Mouse (Mus musculus) G1E (cell line): ENCODE measurements at regions not wholly inside any gene's neighbourhood (a gene's known extent, or its start where the extent isn't known, plus 50 kb on each side); places are given as distances from the start of the nearest gene placed in this dataset.

ENCODE experiments used
- ATAC-seq: 2 replicates; pipeline ENCODE4 v1.8.0; 2016; ENCODE audit warnings: mild to moderate bottlenecking; ENCODE audit not compliant: insufficient number of reproducible peaks, poor library complexity, low FRiP score, severe bottlenecking; ENCODE audit errors: extremely low read depth
- DNase-seq: peaks from one replicate; pipeline ENCODE4 v3.0.0; 2012; ENCODE audit warnings: low spot score
- H3K27me3 ChIP-seq: 2 replicates; pipeline ENCODE4 v1.6.1; 2012; ENCODE audit warnings: mild to moderate bottlenecking, low read length, inconsistent platforms; ENCODE audit not compliant: insufficient read depth
- H3K36me3 ChIP-seq: replicated peaks from 2 replicates; pipeline ENCODE3; 2012; ENCODE audit warnings: mild to moderate bottlenecking, inconsistent platforms
- H3K4me1 ChIP-seq: 2 replicates; pipeline ENCODE4 v1.6.1; 2012; ENCODE audit warnings: low read depth, low read length, inconsistent platforms, mixed read lengths; ENCODE audit not compliant: insufficient read depth
- H3K4me3 ChIP-seq: 2 replicates; pipeline ENCODE4 v1.5.1; 2012; ENCODE audit warnings: low read depth, mild to moderate bottlenecking, inconsistent platforms, low read length, moderate library complexity, mixed read lengths
- H3K9me3 ChIP-seq: replicated peaks from 2 replicates; pipeline ENCODE4 v1.6.1; 2012; ENCODE audit warnings: inconsistent platforms
- CTCF ChIP-seq: IDR thresholded peaks from 2 replicates; pipeline ENCODE4 v1.5.1; 2012; ENCODE audit warnings: low read depth, low read length, inconsistent platforms, mixed read lengths
- GATA1 ChIP-seq: IDR thresholded peaks from 2 replicates; pipeline ENCODE4 v1.6.1; 2012; ENCODE audit warnings: borderline replicate concordance, low read length, inconsistent platforms, mixed read lengths
- GATA2 ChIP-seq: IDR thresholded peaks from 2 replicates; pipeline ENCODE4 v1.6.1; 2012; ENCODE audit warnings: low read depth, low read length, inconsistent platforms, borderline replicate concordance
- POLR2AphosphoS5 ChIP-seq: IDR thresholded peaks from 2 replicates; pipeline ENCODE4 v1.6.1; 2012; ENCODE audit warnings: low read depth, low read length, inconsistent platforms; ENCODE audit not compliant: insufficient replicate concordance
- TAL1 ChIP-seq: conservative IDR thresholded peaks from 2 replicates; pipeline ENCODE4 v1.6.1; 2012; ENCODE audit warnings: low read depth, low read length, inconsistent platforms, mixed read lengths

- Histone ChIP-seq H3K9me3 (peaks cover 95% of the 10 kb centered on the region), H3K4me1 (no peaks in the 10 kb centered on the region), H3K4me3 (no peak overlapping the region), H3K27me3 (no peaks in the 10 kb centered on the region), H3K36me3 (no peaks in the 10 kb centered on the region)
- ATAC-seq (no peak), DNase-seq (no peak)
- TF ChIP-seq CTCF (no peak), TAL1 (no peak), POLR2AphosphoS5 (no peak), GATA1 (no peak), GATA2 (no peak)
Measured at GRCm38 (mm10) chr2:166351984-166352383, 196.5 kb upstream of the Sulf2 start.

GRCm38 (mm10) chr2:166351581-166351980 is 196.1 kb upstream of the Sulf2 start:
- Histone ChIP-seq H3K36me3 (no peaks in the 10 kb centered on the region), H3K9me3 (peaks cover 96% of the 10 kb centered on the region), H3K4me3 (no peak overlapping the region), H3K4me1 (no peaks in the 10 kb centered on the region), H3K27me3 (no peaks in the 10 kb centered on the region)
- no peak for TF ChIP-seq GATA1
- no peak for TF ChIP-seq CTCF
- no peak for TF ChIP-seq GATA2
- TF ChIP-seq POLR2AphosphoS5, result no peak
- no peak for TF ChIP-seq TAL1
- ATAC-seq (no peak), DNase-seq (no peak)

DNA sequence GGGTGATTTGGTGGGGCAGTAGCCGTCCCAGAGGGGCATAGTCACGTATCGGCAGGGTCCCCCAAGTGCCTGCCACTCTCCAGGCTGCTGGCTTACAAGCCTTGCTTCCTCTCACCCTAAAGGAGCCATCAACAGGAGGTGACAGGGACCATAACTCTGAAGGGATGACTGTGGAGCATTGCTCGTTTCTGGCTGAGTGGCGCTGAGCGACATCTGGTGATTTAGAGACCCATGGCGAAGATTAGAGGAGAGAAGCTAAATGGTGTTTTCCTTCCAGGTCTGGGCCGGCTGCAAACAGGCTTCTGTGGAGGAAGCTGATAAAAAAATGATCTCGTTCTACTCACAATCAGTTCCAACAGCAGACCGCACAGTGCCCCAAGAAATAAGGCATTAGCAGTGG is 193.2 kb upstream of the Sulf2 start:
- Histone ChIP-seq H3K4me1 (no peaks in the 10 kb centered on the region), H3K27me3 (no peaks in the 10 kb centered on the region), H3K4me3 (no peak overlapping the region), H3K36me3 (no peaks in the 10 kb centered on the region), H3K9me3 (peaks cover 93% of the 10 kb centered on the region)
- DNase-seq, result no peak
- no peak for ATAC-seq
- TF ChIP-seq GATA1 (no peak), TAL1 (no peak), GATA2 (no peak), POLR2AphosphoS5 (no peak)

DNA sequence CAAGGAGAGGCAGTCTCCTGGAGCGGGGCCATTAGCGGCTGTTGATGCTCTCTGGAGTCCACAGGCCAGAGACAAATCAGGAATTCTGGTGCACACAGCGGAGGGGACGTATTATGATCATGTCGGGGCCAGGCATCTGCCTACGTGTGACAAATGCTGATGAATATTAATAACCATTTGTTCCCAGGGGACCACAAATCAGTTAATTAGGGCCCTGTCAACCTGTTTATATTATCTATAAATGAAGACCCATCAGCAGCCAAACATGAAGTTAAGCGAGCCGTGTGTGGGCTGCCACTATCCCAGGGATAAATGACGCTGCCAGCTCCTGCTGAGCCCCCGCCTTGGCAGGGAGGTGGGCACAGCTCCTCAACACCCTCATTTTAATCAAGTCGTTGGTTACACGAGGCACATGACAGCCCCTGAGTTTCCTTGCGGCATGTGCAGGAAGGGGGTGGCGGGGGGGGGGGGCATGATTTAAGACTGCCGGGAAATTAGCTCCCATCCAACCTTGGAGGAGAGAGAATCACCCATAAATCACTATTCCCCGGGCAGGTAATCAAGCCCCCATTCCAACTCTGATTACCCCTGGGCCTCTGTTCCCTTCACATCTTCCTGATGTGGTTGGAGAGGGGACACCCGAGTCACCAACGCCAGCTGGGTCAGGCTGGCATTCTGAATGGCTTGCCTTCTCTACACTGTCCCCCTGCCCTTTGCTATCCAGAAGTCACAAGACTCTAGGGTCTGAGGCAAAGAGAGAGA is 191.1 kb upstream of the Sulf2 start:
- Histone ChIP-seq H3K9me3 (peaks cover 89% of the 10 kb centered on the region), H3K36me3 (no peaks in the 10 kb centered on the region), H3K4me3 (no peak overlapping the region), H3K27me3 (no peaks in the 10 kb centered on the region), H3K4me1 (no peaks in the 10 kb centered on the region)
- DNase-seq (no peak), ATAC-seq (no peak)
- TF ChIP-seq TAL1 (no peak), GATA2 (no peak), POLR2AphosphoS5 (no peak), GATA1 (no peak), CTCF (no peak)

- ATAC-seq (no peak), DNase-seq (no peak)
- no peaks in the 10 kb centered on the region for H3K36me3 ChIP-seq
- peaks cover 83% of the 10 kb centered on the region for H3K9me3 ChIP-seq
- H3K4me3 ChIP-seq, result no peak overlapping the region
- no peaks in the 10 kb centered on the region for H3K4me1 ChIP-seq
- TF ChIP-seq TAL1 (no peak), GATA1 (no peak), CTCF (no peak), GATA2 (no peak), POLR2AphosphoS5 (no peak)
- H3K27me3 ChIP-seq, result no peaks in the 10 kb centered on the region
Measured at GRCm38 (mm10) chr2:166343551-166344340, 188.3 kb upstream of the Sulf2 start.

DNA sequence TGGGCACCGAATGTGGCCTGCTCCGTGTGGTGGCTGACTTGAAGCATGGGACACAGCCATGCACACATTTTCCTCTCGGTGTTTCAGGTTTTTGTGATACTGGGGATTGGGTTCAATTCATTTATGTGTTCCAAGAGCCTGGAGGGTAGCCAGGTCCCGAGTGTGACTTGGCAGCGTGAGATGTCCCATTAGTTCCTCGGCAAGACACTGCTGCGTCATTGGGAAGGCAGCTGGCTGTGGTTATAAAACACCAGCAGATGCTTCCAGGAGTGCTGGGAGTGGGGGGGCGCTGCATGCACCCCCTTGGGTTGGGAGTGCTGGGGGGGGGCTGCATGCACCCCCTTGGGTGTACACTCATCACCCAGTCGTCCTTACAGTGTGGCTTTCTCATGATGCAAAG is 186.9 kb upstream of the Sulf2 start:
- H3K36me3 ChIP-seq, result no peaks in the 10 kb centered on the region
- H3K27me3 ChIP-seq, result no peaks in the 10 kb centered on the region
- DNase-seq (no peak), ATAC-seq (no peak)
- no peak for TF ChIP-seq CTCF
- TF ChIP-seq TAL1, result no peak
- no peak for TF ChIP-seq POLR2AphosphoS5
- TF ChIP-seq GATA1, result no peak
- no peak for TF ChIP-seq GATA2
- H3K4me1 ChIP-seq, result no peaks in the 10 kb centered on the region
- peaks cover 80% of the 10 kb centered on the region for H3K9me3 ChIP-seq
- no peak overlapping the region for H3K4me3 ChIP-seq
